Mouse (Mus musculus): ENCODE data around the gene Cryzl1.

Cryzl1 gene

GRCm38 (mm10) chr16:91740184-91740917 is 11.6 kb upstream of the Cryzl1 start:
- no peak for DNase-seq (ENCODE audit: low read depth, low spot score)

GRCm38 (mm10) chr16:91738505-91738904 is 9.7 kb upstream of the Cryzl1 start:
- DNase-seq (ENCODE audit: low read depth, low spot score), result no peak

GRCm38 (mm10) chr16:91736046-91736816 is 7.5 kb upstream of the Cryzl1 start:
- no peak for DNase-seq (ENCODE audit: low read depth, low spot score)

GRCm38 (mm10) chr16:91734771-91735170 is 6.0 kb upstream of the Cryzl1 start:
- DNase-seq (ENCODE audit: low read depth, low spot score), result no peak

GRCm38 (mm10) chr16:91732816-91733215 is 4.0 kb upstream of the Cryzl1 start:
- no peak for DNase-seq (ENCODE audit: low read depth, low spot score)

- DNase-seq (ENCODE audit: low read depth, low spot score), result no peak
Observed at GRCm38 (mm10) chr16:91730446-91730845, 1.7 kb upstream of the Cryzl1 start.

GRCm38 (mm10) chr16:91729821-91730441 is 1.2 kb upstream of the Cryzl1 start:
- peak; percentile 64 for DNase-seq (ENCODE audit: low read depth, low spot score)

- DNase-seq (ENCODE audit: low read depth, low spot score), result peak; percentile 100
Observed at GRCm38 (mm10) chr16:91729066-91729482, 299 bp upstream of the Cryzl1 start, which contains the start of gene Itsn1. Gene Itsn1 (plus strand): TSS chr16:91729281.

- peak; percentile 28 for DNase-seq (ENCODE audit: low read depth, low spot score)
Observed at GRCm38 (mm10) chr16:91727433-91727832, 1.3 kb downstream of the Cryzl1 start.

GRCm38 (mm10) chr16:91724247-91724646 is 4.5 kb downstream of the Cryzl1 start:
- peak; percentile 73 for DNase-seq (ENCODE audit: low read depth, low spot score)

GRCm38 (mm10) chr16:91717399-91717798 is 11.4 kb downstream of the Cryzl1 start:
- DNase-seq (ENCODE audit: low read depth, low spot score), result no peak

GRCm38 (mm10) chr16:91716927-91717349 is 11.8 kb downstream of the Cryzl1 start:
- DNase-seq (ENCODE audit: low read depth, low spot score), result no peak

GRCm38 (mm10) chr16:91710241-91710640 is 18.5 kb downstream of the Cryzl1 start:
- no peak for DNase-seq (ENCODE audit: low read depth, low spot score)

GRCm38 (mm10) chr16:91704603-91705340 is 24.0 kb downstream of the Cryzl1 start:
- no peak for DNase-seq (ENCODE audit: low read depth, low spot score)

- DNase-seq (ENCODE audit: low read depth, low spot score), result no peak
Observed at GRCm38 (mm10) chr16:91702771-91703188, 26.0 kb downstream of the Cryzl1 start.

- no peak for DNase-seq (ENCODE audit: low read depth, low spot score)
Observed at GRCm38 (mm10) chr16:91701908-91702307, 26.9 kb downstream of the Cryzl1 start.

GRCm38 (mm10) chr16:91698995-91699394 is 29.8 kb downstream of the Cryzl1 start:
- no peak for DNase-seq (ENCODE audit: low read depth, low spot score)

GRCm38 (mm10) chr16:91695108-91695755 is 33.5 kb downstream of the Cryzl1 start:
- peak; percentile 70 for DNase-seq (ENCODE audit: low read depth, low spot score)

GRCm38 (mm10) chr16:91694455-91695084 is 34.2 kb downstream of the Cryzl1 start:
- peak; percentile 81 for DNase-seq (ENCODE audit: low read depth, low spot score)

- DNase-seq (ENCODE audit: low read depth, low spot score), result peak; percentile 49
Observed at GRCm38 (mm10) chr16:91689791-91690190, 39.0 kb downstream of the Cryzl1 start.
